Mouse (Mus musculus): ENCODE measurements around the gene Prkag3. TPM values are rescaled to one million over a fixed set of nuclear protein-coding genes. Genes with fewer than 3 reads are reported as not detected.

Prkag3 gene
- total RNA-seq, 1 experiment = 0.04 TPM

DNA sequence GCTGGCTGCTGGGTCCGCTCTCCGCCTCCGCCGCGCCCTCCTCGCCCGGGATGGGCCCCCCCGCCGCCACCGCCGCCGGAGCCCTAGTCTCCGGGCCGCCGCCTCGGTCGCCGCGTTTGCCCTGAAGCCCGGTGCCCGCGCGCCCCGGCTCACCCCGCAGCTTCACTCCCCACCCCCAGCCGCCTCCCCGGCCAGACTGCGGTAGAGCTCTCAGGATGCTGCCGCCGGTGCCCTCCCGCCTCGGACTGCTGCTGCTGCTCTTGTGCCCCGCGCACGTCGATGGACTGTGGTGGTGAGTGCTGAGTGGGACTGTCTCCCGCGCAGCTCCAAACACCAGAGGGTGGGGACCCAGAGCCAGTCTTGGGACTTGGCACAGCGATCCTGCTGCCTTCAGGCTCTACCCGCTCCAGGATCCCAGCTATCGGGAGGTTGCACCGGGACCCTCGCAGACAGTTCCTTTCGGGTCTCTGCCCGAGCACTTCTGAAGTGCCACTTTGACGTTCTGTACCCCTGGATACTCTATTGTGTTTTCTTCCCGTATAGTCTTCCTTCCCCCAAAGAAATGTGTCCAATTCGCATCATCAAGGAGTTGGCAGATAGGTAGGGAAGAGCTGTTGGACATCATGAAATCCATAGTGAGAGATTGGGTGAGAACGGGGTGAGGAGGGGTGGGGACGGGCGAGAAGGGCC, 23.1 kb upstream of the Prkag3 start:
- Histone ChIP-seq H3K36me3 (ENCODE audit: control insufficient read depth, insufficient read depth, low read length, poor library complexity, severe bottlenecking) (no peaks in the 10 kb centered on the region), H3K4me3 (ENCODE audit: insufficient read depth in 1 of 2, low read depth in 1 of 2, low read length in 2 of 2, poor library complexity in 1 of 2, severe bottlenecking in 1 of 2) (peak overlapping the region; percentile 62 to 65), H3K4me1 (ENCODE audit: control insufficient read depth in 2 of 2, insufficient read depth in 2 of 2, low read length in 2 of 2, poor library complexity in 1 of 2) (peaks cover 3 to 13% of the 10 kb centered on the region in 2 experiments; a peak in 3 of 4 replicates), H3K9ac (ENCODE audit: insufficient read depth, low read depth, low read length, poor library complexity, severe bottlenecking) (peak overlapping the region; percentile 23; the same call in 1 of the 2 replicates), H3K27ac (ENCODE audit: insufficient read depth, low read depth, low read length, poor library complexity, severe bottlenecking) (no peak overlapping the region), H3K9me3 (ENCODE audit: control insufficient read depth, insufficient read depth, low read depth, low read length) (no peaks in the 10 kb centered on the region)
- in situ Hi-C loops (cut with MboI; ENCODE audit: low sequenced_read_pairs in 2 of 2, unreplicated experiment in 2 of 2) = loop anchor here (10.0 kb wide), 2 partner anchors 83 to 113 kb away; partner anchors contain the start of genes Cdk5r2 (in 1 of the 2) and Fev (in 1 of the 2)
- DNase-seq (ENCODE audit: low read depth, low spot score) = no peak
- TF ChIP-seq CHD2 (IDR thresholded peaks at IDR 0.05; ENCODE audit: low read depth, low read length) (no peak), ZNF384 (IDR thresholded peaks at IDR 0.05; ENCODE audit: low read depth, low read length) (no peak), ZC3H11A (IDR thresholded peaks at IDR 0.05; ENCODE audit: borderline replicate concordance, low read depth, low read length) (no peak), MAFK (IDR thresholded peaks at IDR 0.05; ENCODE audit: insufficient read depth, low read depth, low read length) (no peak), HCFC1 (IDR thresholded peaks at IDR 0.05; ENCODE audit: borderline replicate concordance, insufficient read depth, low read length) (no peak)

DNA sequence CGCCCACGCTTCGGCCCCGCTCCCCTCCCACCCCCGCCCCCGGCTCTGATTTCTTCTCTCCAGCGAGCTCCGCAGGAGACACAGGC, 22.7 kb upstream of the Prkag3 start, which contains the start of gene Wnt6:
TSS of gene Wnt6 (plus strand) at position 48 of the 86 bp plus-strand sequence.
- peak within 1 kb of the TSS; percentile 23; the same call in 1 of the 2 replicates for H3K9ac ChIP-seq (ENCODE audit: insufficient read depth, low read depth, low read length, poor library complexity, severe bottlenecking)
- in situ Hi-C loops (cut with MboI; ENCODE audit: low sequenced_read_pairs in 2 of 2, unreplicated experiment in 2 of 2) = loop anchor here (10.0 kb wide), 2 partner anchors 83 to 113 kb away; partner anchors contain the start of genes Cdk5r2 (in 1 of the 2) and Fev (in 1 of the 2)
- peak within 1 kb of the TSS; percentile 62 to 65 for H3K4me3 ChIP-seq (ENCODE audit: insufficient read depth in 1 of 2, low read depth in 1 of 2, low read length in 2 of 2, poor library complexity in 1 of 2, severe bottlenecking in 1 of 2)
- peaks cover 3 to 10% of the 10 kb centered on the region in 2 experiments; a peak in 3 of 4 replicates for H3K4me1 ChIP-seq (ENCODE audit: control insufficient read depth in 2 of 2, insufficient read depth in 2 of 2, low read length in 2 of 2, poor library complexity in 1 of 2)
- no peaks in the 10 kb centered on the region for H3K36me3 ChIP-seq (ENCODE audit: control insufficient read depth, insufficient read depth, low read length, poor library complexity, severe bottlenecking)
- no peak within 1 kb of the TSS for H3K27ac ChIP-seq (ENCODE audit: insufficient read depth, low read depth, low read length, poor library complexity, severe bottlenecking)
- DNase-seq (ENCODE audit: low read depth, low spot score) = no peak
- no peaks in the 10 kb centered on the region for H3K9me3 ChIP-seq (ENCODE audit: control insufficient read depth, insufficient read depth, low read depth, low read length)
- TF ChIP-seq ZC3H11A (IDR thresholded peaks at IDR 0.05; ENCODE audit: borderline replicate concordance, low read depth, low read length) (no peak), MAFK (IDR thresholded peaks at IDR 0.05; ENCODE audit: insufficient read depth, low read depth, low read length) (no peak), ZNF384 (IDR thresholded peaks at IDR 0.05; ENCODE audit: low read depth, low read length) (no peak), CHD2 (IDR thresholded peaks at IDR 0.05; ENCODE audit: low read depth, low read length) (no peak), HCFC1 (IDR thresholded peaks at IDR 0.05; ENCODE audit: borderline replicate concordance, insufficient read depth, low read length) (no peak)

DNA sequence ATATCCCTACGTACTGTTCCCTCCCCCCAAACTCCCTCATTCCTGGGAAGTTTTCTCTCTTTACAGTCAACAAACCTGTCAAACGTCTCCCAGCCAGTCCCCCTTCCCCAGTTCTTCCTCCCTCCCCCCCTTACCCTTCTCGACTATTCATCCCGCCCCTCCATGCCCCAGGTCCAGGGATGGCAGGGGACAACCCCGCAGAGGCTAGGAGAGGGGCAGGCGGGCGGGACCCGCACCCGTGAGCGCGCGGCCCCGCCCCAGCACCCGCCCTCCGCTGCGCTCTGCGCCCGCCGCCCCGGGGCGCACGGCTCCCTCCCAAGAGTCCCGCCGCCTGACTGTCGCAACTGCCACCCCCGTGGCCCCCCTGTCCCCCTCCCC, 22.4 kb upstream of the Prkag3 start:
- no peak for DNase-seq (ENCODE audit: low read depth, low spot score)
- H3K9ac ChIP-seq (ENCODE audit: insufficient read depth, low read depth, low read length, poor library complexity, severe bottlenecking) = no peak overlapping the region
- H3K4me3 ChIP-seq (ENCODE audit: insufficient read depth in 1 of 2, low read depth in 1 of 2, low read length in 2 of 2, poor library complexity in 1 of 2, severe bottlenecking in 1 of 2) = peak overlapping the region; percentile 46 to 65
- H3K4me1 ChIP-seq (ENCODE audit: control insufficient read depth in 2 of 2, insufficient read depth in 2 of 2, low read length in 2 of 2, poor library complexity in 1 of 2) = peaks cover 3 to 8% of the 10 kb centered on the region in 2 experiments; a peak in 3 of 4 replicates
- no peak for TF ChIP-seq CHD2 (IDR thresholded peaks at IDR 0.05; ENCODE audit: low read depth, low read length)
- no peak for TF ChIP-seq ZC3H11A (IDR thresholded peaks at IDR 0.05; ENCODE audit: borderline replicate concordance, low read depth, low read length)
- TF ChIP-seq HCFC1 (IDR thresholded peaks at IDR 0.05; ENCODE audit: borderline replicate concordance, insufficient read depth, low read length) = no peak
- no peak for TF ChIP-seq MAFK (IDR thresholded peaks at IDR 0.05; ENCODE audit: insufficient read depth, low read depth, low read length)
- TF ChIP-seq ZNF384 (IDR thresholded peaks at IDR 0.05; ENCODE audit: low read depth, low read length) = no peak
- H3K9me3 ChIP-seq (ENCODE audit: control insufficient read depth, insufficient read depth, low read depth, low read length) = no peaks in the 10 kb centered on the region
- in situ Hi-C loops (cut with MboI; ENCODE audit: low sequenced_read_pairs in 2 of 2, unreplicated experiment in 2 of 2) = loop anchor here (10.0 kb wide), 2 partner anchors 83 to 113 kb away; partner anchors contain the start of genes Cdk5r2 (in 1 of the 2) and Fev (in 1 of the 2)
- no peaks in the 10 kb centered on the region for H3K36me3 ChIP-seq (ENCODE audit: control insufficient read depth, insufficient read depth, low read length, poor library complexity, severe bottlenecking)
- no peak overlapping the region for H3K27ac ChIP-seq (ENCODE audit: insufficient read depth, low read depth, low read length, poor library complexity, severe bottlenecking)

DNA sequence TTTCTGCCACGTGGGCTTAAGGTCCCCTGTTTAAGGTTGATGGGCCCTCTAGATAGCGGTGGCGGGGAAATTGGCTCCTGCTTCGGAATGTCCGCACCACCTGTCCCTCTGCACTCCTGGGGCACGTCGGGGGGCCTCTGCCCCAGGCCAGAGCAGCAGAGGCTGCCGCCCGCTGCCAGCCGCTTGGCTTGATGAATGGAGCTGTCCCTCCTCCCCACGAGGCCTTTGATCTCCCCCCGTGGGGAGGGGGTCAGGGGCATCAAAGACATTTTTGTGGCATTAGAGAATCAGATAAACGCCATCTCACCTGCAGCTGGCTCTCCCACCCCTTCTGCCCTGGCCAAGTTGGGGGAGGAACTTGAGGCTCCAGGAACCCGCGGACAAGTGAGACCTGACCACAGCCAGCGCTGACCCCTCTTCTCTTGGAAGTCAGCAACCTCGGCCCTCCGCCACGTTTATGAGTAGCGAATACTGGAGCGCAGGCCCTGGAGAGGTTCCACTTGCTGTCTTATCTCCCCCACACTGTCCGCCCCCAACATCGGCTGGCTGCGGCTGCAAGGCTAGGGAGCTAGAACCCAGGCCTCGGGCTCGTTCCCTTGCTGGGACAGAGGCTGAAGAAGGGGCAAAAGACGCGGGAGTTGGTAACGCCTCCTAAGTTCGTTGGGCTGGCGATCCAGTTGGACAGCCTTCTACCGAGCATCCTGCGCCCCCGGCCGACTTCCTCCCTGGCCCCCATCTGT, 21.9 kb upstream of the Prkag3 start:
- no peak for DNase-seq (ENCODE audit: low read depth, low spot score)
- no peak overlapping the region for H3K27ac ChIP-seq (ENCODE audit: insufficient read depth, low read depth, low read length, poor library complexity, severe bottlenecking)
- H3K9me3 ChIP-seq (ENCODE audit: control insufficient read depth, insufficient read depth, low read depth, low read length) = no peaks in the 10 kb centered on the region

More for the DNA sequence above, 21.9 kb upstream of the Prkag3 start:
- peaks cover 3 to 4% of the 10 kb centered on the region in 2 experiments; a peak in 3 of 4 replicates for H3K4me1 ChIP-seq (ENCODE audit: control insufficient read depth in 2 of 2, insufficient read depth in 2 of 2, low read length in 2 of 2, poor library complexity in 1 of 2)
- H3K9ac ChIP-seq (ENCODE audit: insufficient read depth, low read depth, low read length, poor library complexity, severe bottlenecking) = no peak overlapping the region
- H3K4me3 ChIP-seq (ENCODE audit: insufficient read depth in 1 of 2, low read depth in 1 of 2, low read length in 2 of 2, poor library complexity in 1 of 2, severe bottlenecking in 1 of 2) = peak overlapping the region; percentile 46 to 65; a peak in 3 of 4 replicates
- in situ Hi-C loops (cut with MboI; ENCODE audit: low sequenced_read_pairs in 2 of 2, unreplicated experiment in 2 of 2) = loop anchor here (10.0 kb wide), 2 partner anchors 84 to 114 kb away; partner anchors contain the start of genes Cdk5r2 (in 1 of the 2) and Fev (in 1 of the 2)
- no peaks in the 10 kb centered on the region for H3K36me3 ChIP-seq (ENCODE audit: control insufficient read depth, insufficient read depth, low read length, poor library complexity, severe bottlenecking)
- TF ChIP-seq MAFK (IDR thresholded peaks at IDR 0.05; ENCODE audit: insufficient read depth, low read depth, low read length) (no peak), CHD2 (IDR thresholded peaks at IDR 0.05; ENCODE audit: low read depth, low read length) (no peak), HCFC1 (IDR thresholded peaks at IDR 0.05; ENCODE audit: borderline replicate concordance, insufficient read depth, low read length) (no peak), ZNF384 (IDR thresholded peaks at IDR 0.05; ENCODE audit: low read depth, low read length) (no peak), ZC3H11A (IDR thresholded peaks at IDR 0.05; ENCODE audit: borderline replicate concordance, low read depth, low read length) (no peak)
